Mouse (Mus musculus): ENCODE data around the gene Mcrip1. TPM values are rescaled to one million over a fixed set of nuclear protein-coding genes. Genes with fewer than 3 reads are reported as not detected.

The Mcrip1 gene
- total RNA-seq, 2 experiments from 2014 or later = 18.4 to 22.7 TPM

- peak; percentile 25 for DNase-seq (ENCODE audit: low spot score)
These were observed 2.1 kb downstream of the Mcrip1 start for GRCm38 (mm10) chr11:120547469-120547868.

- peak; percentile 48 for DNase-seq (ENCODE audit: low spot score)
These were observed 3.6 kb downstream of the Mcrip1 start for GRCm38 (mm10) chr11:120545964-120546363.

DNA sequence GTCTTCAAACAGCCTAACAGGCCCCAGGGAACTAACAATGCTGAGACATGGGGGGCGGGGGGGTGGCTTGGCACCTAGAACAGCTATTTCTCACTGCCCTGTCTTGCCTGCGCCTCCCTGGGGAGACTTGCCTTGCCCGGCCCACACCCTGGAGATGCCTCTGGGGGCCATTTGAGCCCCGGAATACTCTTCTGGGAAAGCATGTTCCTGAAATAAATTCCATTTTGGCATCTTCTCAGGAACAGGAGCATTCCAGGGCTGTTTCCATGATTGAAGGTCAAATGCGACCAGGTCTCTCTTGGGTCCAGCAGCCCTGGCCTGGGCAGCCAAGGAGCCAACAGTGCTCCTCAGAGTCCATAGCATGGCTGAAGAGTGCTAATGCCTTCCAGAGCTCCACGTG is 7.2 kb downstream of the Mcrip1 start:
- peak; percentile 28 for DNase-seq (ENCODE audit: low spot score)

GRCm38 (mm10) chr11:120541907-120542306 is 7.6 kb downstream of the Mcrip1 start:
- peak; percentile 55 for DNase-seq (ENCODE audit: low spot score)

DNA sequence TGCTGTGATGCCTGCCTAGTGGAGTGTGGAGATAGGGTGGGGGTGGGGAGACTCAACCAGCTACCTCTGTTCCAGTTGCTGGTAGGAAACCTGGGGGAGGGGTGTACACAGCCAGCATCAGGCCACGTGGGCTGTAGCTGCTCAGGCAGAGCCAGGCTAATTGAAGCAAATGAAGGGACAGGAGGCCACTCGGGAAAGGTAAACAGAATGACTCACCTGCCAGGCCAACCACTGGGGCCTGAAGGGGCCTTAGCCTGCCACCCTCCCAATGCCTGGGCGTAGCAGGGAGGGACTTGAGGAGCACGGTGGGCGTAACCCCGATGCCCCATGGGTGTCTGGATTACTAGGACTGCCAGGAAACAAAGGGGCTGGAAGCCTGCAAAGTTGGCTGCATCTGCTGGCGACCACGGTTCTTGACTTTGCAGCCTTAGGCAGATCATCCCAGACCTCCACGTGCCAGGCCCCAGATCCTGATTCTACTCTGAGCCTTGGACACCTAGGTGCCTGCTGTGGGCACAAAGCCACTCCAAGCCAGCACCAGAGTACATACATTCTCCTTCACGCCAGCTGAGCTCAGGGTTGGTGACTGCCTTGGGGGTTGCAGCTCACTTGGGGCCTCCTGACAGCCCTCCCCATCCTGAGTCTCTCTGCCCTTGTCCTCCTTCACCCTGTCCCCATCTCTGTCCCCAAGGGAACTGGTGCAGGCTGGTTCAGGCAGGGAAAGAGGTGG is 10.1 kb downstream of the Mcrip1 start:
- no peak for DNase-seq (ENCODE audit: low spot score)

DNA sequence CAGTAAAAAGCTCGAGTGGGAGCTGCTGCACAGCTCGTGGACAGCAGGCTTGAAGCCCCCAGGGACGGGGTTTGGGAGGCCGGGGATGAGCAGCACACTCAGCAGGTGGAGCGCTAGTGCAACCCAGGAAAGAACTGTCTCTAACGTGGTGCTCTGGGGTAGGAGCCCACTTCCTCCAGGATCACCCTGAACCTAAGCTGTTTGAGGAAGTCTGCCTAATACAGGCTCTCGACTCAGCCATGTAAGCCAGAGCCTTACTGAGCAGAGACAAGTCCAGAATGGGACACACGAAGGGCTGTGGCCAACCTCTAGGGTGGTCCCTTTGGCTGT is 10.6 kb downstream of the Mcrip1 start:
- no peak for DNase-seq (ENCODE audit: low spot score)

DNA sequence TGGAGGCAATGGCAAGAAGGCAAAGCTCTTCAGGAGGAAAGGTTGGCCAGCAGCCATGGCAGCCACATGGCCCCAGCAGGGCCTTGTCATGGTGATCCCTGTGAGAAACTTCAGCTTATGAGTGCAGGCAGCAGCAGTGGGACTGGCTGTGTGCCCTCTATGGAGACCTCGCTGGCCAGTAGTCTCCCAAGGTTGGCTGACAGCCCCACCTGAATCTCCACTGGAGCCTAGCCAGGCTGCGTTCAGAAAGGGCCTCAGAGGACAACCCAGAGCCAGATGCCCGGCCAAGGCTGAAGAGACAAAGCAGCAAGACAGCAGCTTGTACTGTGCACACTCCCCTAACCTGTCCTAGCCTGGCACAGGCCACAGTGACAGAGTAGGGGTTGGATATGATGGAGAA is 11.0 kb downstream of the Mcrip1 start:
- peak; percentile 92 for DNase-seq (ENCODE audit: low spot score)

GRCm38 (mm10) chr11:120535804-120536203 is 13.7 kb downstream of the Mcrip1 start:
- no peak for DNase-seq (ENCODE audit: low spot score)

GRCm38 (mm10) chr11:120535145-120535544 is 14.4 kb downstream of the Mcrip1 start:
- DNase-seq (ENCODE audit: low spot score) = no peak

GRCm38 (mm10) chr11:120534093-120534492 is 15.4 kb downstream of the Mcrip1 start:
- no peak for DNase-seq (ENCODE audit: low spot score)

GRCm38 (mm10) chr11:120531646-120532045 is 17.9 kb downstream of the Mcrip1 start:
- DNase-seq (ENCODE audit: low spot score) = no peak

DNA sequence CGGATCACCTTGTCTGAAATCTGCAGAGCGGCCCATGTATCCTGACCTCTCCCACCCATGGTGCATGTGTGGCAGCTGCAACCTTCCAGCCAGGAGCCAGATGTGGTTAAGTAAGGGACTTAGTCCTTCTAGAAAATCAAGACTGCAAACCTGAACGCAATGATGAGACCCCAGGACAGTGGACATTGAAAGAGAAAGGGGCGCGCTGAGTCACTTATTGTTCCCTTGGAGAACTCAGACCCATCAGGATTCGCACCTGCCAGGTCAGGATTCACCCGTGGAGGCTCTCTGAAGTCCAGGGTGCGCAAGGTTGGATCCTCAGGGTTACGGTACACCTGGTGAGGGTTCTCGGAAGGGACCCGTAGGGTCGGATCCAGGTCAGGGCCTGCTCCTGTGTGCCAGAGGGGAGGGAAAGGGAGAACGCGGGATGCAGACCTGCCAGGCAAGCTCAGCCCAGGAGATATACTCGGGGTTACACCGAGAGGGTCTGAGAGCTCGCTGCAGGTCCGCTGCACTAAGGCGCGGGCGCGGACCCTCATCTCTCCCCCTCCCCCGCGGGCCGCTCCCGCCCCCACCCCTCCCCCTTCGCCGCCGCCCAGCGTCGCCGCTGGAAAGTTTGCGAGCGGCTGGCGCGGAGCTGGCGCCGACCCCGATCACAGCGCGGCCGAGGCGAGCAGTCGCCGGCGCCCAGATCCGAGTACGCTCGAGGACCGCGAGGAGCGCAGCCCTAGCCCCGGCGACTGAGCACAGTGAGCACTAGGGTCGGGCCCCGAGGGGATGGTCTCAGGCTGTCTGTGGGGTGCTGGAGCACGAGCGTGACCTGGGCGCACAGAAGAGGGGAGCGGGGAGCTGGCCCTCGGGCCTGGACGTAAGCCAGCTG is 19.2 kb downstream of the Mcrip1 start, which contains the start of gene Gcgr:
Gene Gcgr, plus strand, starts transcription at position 615 of the 880 bp plus-strand sequence.
- no peak for DNase-seq (ENCODE audit: low spot score)

- DNase-seq (ENCODE audit: low spot score) = no peak
These were observed 20.6 kb downstream of the Mcrip1 start for GRCm38 (mm10) chr11:120528903-120529302.

DNA sequence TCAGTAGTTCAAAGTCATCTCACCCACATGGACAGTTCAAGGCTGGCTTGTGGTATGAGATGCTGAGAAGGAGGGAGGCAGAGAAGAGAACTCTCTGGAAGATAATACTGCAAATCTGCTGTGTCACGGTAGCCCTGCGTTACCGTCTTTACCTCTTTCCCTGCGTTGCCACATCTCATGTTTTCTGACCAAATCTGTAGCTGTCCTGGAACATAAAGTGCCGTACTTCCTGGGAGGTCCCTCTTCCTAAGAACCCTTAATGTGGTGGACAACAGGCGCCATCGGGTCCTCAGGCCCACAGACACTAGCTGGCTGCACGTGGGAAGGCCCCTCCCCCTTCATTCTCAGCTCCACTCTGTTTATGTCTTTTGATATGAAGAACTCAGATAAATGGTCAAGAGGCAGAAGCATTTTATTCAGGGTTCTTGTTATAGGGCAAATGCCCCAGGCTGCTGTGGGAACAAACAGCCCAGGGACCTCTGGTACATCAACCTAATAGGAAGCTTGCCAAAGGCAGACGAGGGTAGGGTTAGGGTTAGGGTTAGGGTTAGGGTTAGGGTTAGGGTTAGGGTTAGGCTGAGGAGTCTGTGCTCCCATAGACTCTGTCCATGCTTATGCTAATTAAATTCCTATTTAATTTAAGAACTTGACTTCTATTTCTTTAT is 21.7 kb downstream of the Mcrip1 start:
- no peak for DNase-seq (ENCODE audit: low spot score)

DNA sequence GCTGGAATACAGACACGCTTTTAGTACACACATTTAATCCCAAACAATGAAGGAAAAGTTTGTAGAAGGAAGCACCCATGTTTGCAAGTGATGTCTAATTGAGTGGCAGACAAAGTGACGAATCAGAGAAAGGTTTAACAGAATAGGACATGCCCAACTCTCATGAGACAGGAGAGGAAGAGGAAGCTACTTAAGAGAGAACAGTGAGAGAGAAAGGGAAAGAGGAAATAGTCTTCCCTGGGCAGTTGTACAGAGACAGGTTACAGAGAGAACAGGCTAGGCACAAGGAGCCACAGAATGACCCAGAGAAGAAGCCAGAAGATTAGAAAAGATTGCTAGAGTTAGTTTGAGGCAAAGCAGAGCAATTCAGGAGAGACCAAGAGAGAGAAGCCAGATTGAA is 23.6 kb downstream of the Mcrip1 start:
- no peak for DNase-seq (ENCODE audit: low spot score)

DNA sequence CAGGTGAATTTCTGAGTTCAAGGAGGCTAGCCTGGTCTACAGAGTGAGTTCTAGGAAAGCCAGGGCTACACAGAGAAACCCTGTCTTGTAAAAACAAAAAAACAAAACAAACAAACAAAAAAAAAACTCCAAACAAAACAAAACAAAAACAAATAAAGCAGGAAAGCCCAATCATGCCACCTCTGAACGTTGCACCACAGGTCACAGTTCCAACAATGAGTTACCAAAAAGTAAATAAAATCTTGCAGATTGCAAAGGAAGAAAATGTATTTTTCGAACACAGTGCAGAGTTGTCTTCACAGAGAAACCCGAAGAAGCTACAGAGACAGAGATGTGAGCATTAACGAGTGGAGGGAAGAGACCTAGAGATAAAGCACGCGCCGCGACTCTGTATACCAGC is 26.9 kb downstream of the Mcrip1 start:
- DNase-seq (ENCODE audit: low spot score) = no peak

GRCm38 (mm10) chr11:120520967-120521540 is 28.5 kb downstream of the Mcrip1 start:
- DNase-seq (ENCODE audit: low spot score) = peak; percentile 87

DNA sequence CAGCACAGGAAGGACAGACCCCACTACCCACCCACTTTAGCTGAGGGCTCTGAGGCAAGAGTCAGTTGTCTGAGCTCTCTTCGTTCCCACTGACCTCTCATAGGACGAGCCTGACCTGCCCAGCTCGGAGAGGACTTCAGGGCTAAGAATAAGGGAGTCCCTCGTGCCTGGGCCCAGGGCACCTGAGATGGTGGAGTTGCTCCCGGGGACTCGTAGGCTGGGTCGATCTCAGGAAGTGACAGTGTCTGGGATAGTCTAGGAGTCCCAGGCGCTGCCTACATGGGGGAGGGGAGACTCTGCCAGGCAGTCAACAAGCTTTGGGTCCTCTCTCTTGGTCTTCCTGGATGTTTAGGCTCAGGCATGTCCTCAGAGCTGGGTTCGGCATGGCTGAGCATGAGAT is 29.0 kb downstream of the Mcrip1 start:
- no peak for DNase-seq (ENCODE audit: low spot score)

DNA sequence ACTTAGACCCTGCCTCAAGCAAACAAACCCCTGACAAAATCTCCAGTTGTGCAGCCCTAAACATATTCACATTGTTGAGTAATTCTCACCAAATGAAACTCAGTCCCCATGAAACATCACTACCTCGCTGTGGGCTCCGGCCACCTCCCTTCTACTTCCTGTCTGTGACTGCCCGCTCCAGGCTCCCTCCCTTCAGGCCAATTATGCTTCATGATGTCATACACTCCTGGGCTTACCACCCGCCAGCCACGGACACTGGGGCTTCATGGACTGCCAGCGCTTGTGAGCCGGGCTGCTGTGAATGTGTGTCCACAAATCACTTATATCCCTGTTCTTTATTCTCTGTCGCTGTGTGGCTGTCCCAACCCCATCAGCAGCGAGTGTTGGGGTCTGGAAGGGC is 29.8 kb downstream of the Mcrip1 start:
- DNase-seq (ENCODE audit: low spot score) = peak; percentile 81

DNA sequence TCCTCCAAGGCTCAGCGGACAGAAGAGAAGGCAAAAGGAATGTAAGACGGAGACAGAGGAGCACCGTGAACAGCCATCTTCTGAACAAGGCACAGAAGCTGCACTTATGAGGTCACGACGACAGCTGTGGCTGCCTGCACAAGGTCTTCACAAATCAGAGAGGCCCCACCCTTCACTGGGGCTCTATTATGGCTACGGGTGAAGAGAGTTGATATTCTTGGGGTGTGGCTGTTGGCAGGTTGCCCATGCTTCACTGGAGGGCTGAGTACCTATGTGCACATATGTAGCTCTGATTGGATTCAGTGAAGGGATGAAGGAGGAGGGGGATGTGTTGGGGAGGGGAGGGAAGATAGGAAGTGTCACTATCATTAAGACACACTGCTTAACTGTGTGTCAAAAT is 31.0 kb downstream of the Mcrip1 start:
- no peak for DNase-seq (ENCODE audit: low spot score)

DNA sequence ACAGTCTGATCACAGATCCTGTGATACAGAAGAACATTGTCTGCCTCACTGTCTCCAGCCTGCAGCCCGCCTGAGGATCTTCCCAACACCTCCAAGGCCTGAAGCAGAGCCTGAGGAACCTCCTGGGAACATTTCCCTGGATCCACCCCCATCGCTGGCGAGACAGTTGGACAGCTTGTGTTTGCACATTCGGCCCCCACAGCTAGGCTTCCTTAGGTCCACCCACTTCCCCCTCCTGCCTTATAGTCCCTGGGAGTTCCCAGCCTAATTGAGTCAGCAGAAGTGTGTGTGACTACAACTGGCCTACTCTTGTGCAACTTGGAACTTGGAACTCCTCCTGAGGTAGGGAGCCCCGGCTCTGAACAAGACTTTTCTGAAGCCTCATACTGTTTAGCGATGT is 31.5 kb downstream of the Mcrip1 start:
- DNase-seq (ENCODE audit: low spot score) = peak; percentile 67

DNA sequence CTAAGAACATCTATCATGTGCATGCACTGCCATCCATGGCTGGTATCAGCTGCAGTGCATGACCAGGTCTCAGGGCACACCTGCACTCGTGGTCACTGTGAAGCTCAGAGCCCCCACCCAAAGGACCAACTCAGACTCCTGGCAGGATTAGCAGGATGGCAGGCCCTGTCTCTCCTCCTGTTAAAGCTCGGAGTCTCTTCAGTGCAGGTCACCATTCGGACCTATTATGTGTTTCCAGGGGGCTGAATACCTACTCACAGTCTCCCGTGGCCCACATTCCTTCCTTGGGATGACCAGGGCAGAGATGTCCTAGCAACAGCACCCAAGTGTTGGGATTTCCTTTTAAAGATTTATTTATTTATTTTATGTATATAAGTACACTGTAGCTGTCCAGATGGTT is 32.4 kb downstream of the Mcrip1 start:
- DNase-seq (ENCODE audit: low spot score) = no peak

Data from gastrocnemius, adult 18-20 months (tissue).